Mouse (Mus musculus): ENCODE results near the gene Camta2. TPM values are rescaled to one million over a fixed set of nuclear protein-coding genes. Genes with fewer than 3 reads are reported as not detected.

Gene Camta2
- polyA plus RNA-seq, 1 experiment from 2014 or later = 16.4 TPM

GRCm38 (mm10) chr11:70643051-70643450 is 44.9 kb downstream of the Camta2 start:
- WGBS = 91% methylated on average over 6 of the region's 6 CpGs
- peaks cover 22% of the 10 kb centered on the region for H3K4me1 ChIP-seq (replicated peaks)
- no peak for ATAC-seq

GRCm38 (mm10) chr11:70641241-70641640 is 46.7 kb downstream of the Camta2 start:
- no peak overlapping the region for H3K4me2 ChIP-seq (replicated peaks)
- H3K27me3 ChIP-seq = no peaks in the 10 kb centered on the region
- H3K9me3 ChIP-seq = no peaks in the 10 kb centered on the region
- H3K4me3 ChIP-seq (replicated peaks) = no peak overlapping the region
- H3K36me3 ChIP-seq = peaks cover 28% of the 10 kb centered on the region
- peaks cover 14% of the 10 kb centered on the region for H3K4me1 ChIP-seq (replicated peaks)
- H3K27ac ChIP-seq = no peak overlapping the region
- 88% methylated on average over 7 of the region's 7 CpGs for WGBS
- no peak for ATAC-seq
- no peak overlapping the region for H3K9ac ChIP-seq (replicated peaks)

More at GRCm38 (mm10) chr11:70643051-70643450, 44.9 kb downstream of the Camta2 start:
- H3K27me3 ChIP-seq = no peaks in the 10 kb centered on the region
- H3K9ac ChIP-seq (replicated peaks) = no peak overlapping the region
- H3K9me3 ChIP-seq = no peaks in the 10 kb centered on the region
- no peak overlapping the region for H3K27ac ChIP-seq
- no peak overlapping the region for H3K4me2 ChIP-seq (replicated peaks)
- no peak overlapping the region for H3K4me3 ChIP-seq (replicated peaks)
- peaks cover 28% of the 10 kb centered on the region for H3K36me3 ChIP-seq

GRCm38 (mm10) chr11:70639976-70640375 is 47.9 kb downstream of the Camta2 start:
- Histone ChIP-seq H3K9me3 (no peaks in the 10 kb centered on the region), H3K4me2 (replicated peaks) (no peak overlapping the region), H3K27me3 (no peaks in the 10 kb centered on the region), H3K4me3 (replicated peaks) (no peak overlapping the region), H3K36me3 (peaks cover 24% of the 10 kb centered on the region), H3K27ac (no peak overlapping the region), H3K9ac (replicated peaks) (no peak overlapping the region), H3K4me1 (replicated peaks) (peaks cover 2% of the 10 kb centered on the region)
- 90% methylated on average over 8 of the region's 8 CpGs for WGBS
- no peak for ATAC-seq

- 52% methylated on average over 5 of the region's 5 CpGs for WGBS
- Histone ChIP-seq H3K9me3 (no peaks in the 10 kb centered on the region), H3K4me2 (replicated peaks) (no peak within 1 kb of the TSS), H3K4me3 (replicated peaks) (no peak within 1 kb of the TSS), H3K27ac (no peak within 1 kb of the TSS), H3K9ac (replicated peaks) (no peak within 1 kb of the TSS), H3K4me1 (replicated peaks) (no peaks in the 10 kb centered on the region), H3K36me3 (peaks cover 12% of the 10 kb centered on the region; the same call in 1 of the 2 replicates), H3K27me3 (no peaks in the 10 kb centered on the region)
- no peak for ATAC-seq
Measured at GRCm38 (mm10) chr11:70638714-70639278, 49.1 kb downstream of the Camta2 start, which contains the start of gene Gp1ba. Gene Gp1ba, plus strand, starts transcription at chr11:70639122.

- H3K4me1 ChIP-seq (replicated peaks) = no peaks in the 10 kb centered on the region
- peaks cover 8% of the 10 kb centered on the region; the same call in 1 of the 2 replicates for H3K36me3 ChIP-seq
- no peak overlapping the region for H3K27ac ChIP-seq
- no peak overlapping the region for H3K4me2 ChIP-seq (replicated peaks)
- H3K27me3 ChIP-seq = no peaks in the 10 kb centered on the region
- no peak overlapping the region for H3K9ac ChIP-seq (replicated peaks)
- H3K4me3 ChIP-seq (replicated peaks) = no peak overlapping the region
- WGBS = 94% methylated on average over 1 of the region's 1 CpGs
- no peaks in the 10 kb centered on the region for H3K9me3 ChIP-seq
- no peak for ATAC-seq
Measured at GRCm38 (mm10) chr11:70638293-70638692, 49.6 kb downstream of the Camta2 start.

- WGBS = 91% methylated on average over 1 of the region's 1 CpGs
- H3K9me3 ChIP-seq = no peaks in the 10 kb centered on the region
- H3K4me1 ChIP-seq (replicated peaks) = no peaks in the 10 kb centered on the region
- H3K9ac ChIP-seq (replicated peaks) = no peak overlapping the region
- H3K36me3 ChIP-seq = peaks cover 3% of the 10 kb centered on the region; the same call in 1 of the 2 replicates
- no peaks in the 10 kb centered on the region for H3K27me3 ChIP-seq
- no peak overlapping the region for H3K4me3 ChIP-seq (replicated peaks)
- ATAC-seq = no peak
- H3K4me2 ChIP-seq (replicated peaks) = no peak overlapping the region
- H3K27ac ChIP-seq = no peak overlapping the region
Measured at GRCm38 (mm10) chr11:70637764-70638163, 50.1 kb downstream of the Camta2 start.

- no peaks in the 10 kb centered on the region for H3K27me3 ChIP-seq
- H3K9ac ChIP-seq (replicated peaks) = no peak overlapping the region
- no peaks in the 10 kb centered on the region for H3K36me3 ChIP-seq
- no peaks in the 10 kb centered on the region for H3K4me1 ChIP-seq (replicated peaks)
- 83% methylated on average over 4 of the region's 4 CpGs for WGBS
- H3K4me2 ChIP-seq (replicated peaks) = no peak overlapping the region
- no peak overlapping the region for H3K4me3 ChIP-seq (replicated peaks)
- no peak for ATAC-seq
- no peaks in the 10 kb centered on the region for H3K9me3 ChIP-seq
- H3K27ac ChIP-seq = no peak overlapping the region
Measured at GRCm38 (mm10) chr11:70635601-70636000, 52.3 kb downstream of the Camta2 start.

GRCm38 (mm10) chr11:70630129-70630528 is 57.8 kb downstream of the Camta2 start:
- no peaks in the 10 kb centered on the region for H3K36me3 ChIP-seq
- no peak overlapping the region for H3K27ac ChIP-seq
- 71% methylated on average over 7 of the region's 7 CpGs for WGBS
- H3K4me2 ChIP-seq (replicated peaks) = no peak overlapping the region
- H3K4me1 ChIP-seq (replicated peaks) = no peaks in the 10 kb centered on the region
- H3K9ac ChIP-seq (replicated peaks) = no peak overlapping the region
- no peaks in the 10 kb centered on the region for H3K9me3 ChIP-seq
- ATAC-seq = no peak
- H3K4me3 ChIP-seq (replicated peaks) = no peak overlapping the region
- no peaks in the 10 kb centered on the region for H3K27me3 ChIP-seq

- H3K27ac ChIP-seq = no peak overlapping the region
- no peak overlapping the region for H3K4me2 ChIP-seq (replicated peaks)
- H3K36me3 ChIP-seq = no peaks in the 10 kb centered on the region
- no peak overlapping the region for H3K4me3 ChIP-seq (replicated peaks)
- no peak for ATAC-seq
- WGBS = 58% methylated on average over 5 of the region's 5 CpGs
- H3K9me3 ChIP-seq = no peaks in the 10 kb centered on the region
- H3K27me3 ChIP-seq = no peaks in the 10 kb centered on the region
- no peak overlapping the region for H3K9ac ChIP-seq (replicated peaks)
- H3K4me1 ChIP-seq (replicated peaks) = no peaks in the 10 kb centered on the region
Measured at GRCm38 (mm10) chr11:70629557-70629956, 58.3 kb downstream of the Camta2 start.

- no peak overlapping the region for H3K4me3 ChIP-seq (replicated peaks)
- no peak for ATAC-seq
- H3K4me1 ChIP-seq (replicated peaks) = no peaks in the 10 kb centered on the region
- no peaks in the 10 kb centered on the region for H3K9me3 ChIP-seq
- H3K27ac ChIP-seq = no peak overlapping the region
- no peak overlapping the region for H3K9ac ChIP-seq (replicated peaks)
- WGBS = 80% methylated on average over 2 of the region's 2 CpGs
- H3K27me3 ChIP-seq = no peaks in the 10 kb centered on the region
- H3K4me2 ChIP-seq (replicated peaks) = no peak overlapping the region
- no peaks in the 10 kb centered on the region for H3K36me3 ChIP-seq
Measured at GRCm38 (mm10) chr11:70628431-70628830, 59.5 kb downstream of the Camta2 start.

GRCm38 (mm10) chr11:70626877-70627276 is 61.0 kb downstream of the Camta2 start:
- Histone ChIP-seq H3K27me3 (no peaks in the 10 kb centered on the region), H3K36me3 (no peaks in the 10 kb centered on the region), H3K27ac (no peak overlapping the region), H3K9me3 (no peaks in the 10 kb centered on the region), H3K4me1 (replicated peaks) (no peaks in the 10 kb centered on the region), H3K9ac (replicated peaks) (no peak overlapping the region), H3K4me3 (replicated peaks) (no peak overlapping the region), H3K4me2 (replicated peaks) (no peak overlapping the region)
- 82% methylated on average over 4 of the region's 4 CpGs for WGBS
- ATAC-seq = no peak

- ATAC-seq = no peak
- no peak overlapping the region for H3K27ac ChIP-seq
- 54% methylated on average over 4 of the region's 4 CpGs for WGBS
Measured at GRCm38 (mm10) chr11:70625473-70625872, 62.4 kb downstream of the Camta2 start.

More at GRCm38 (mm10) chr11:70625473-70625872, 62.4 kb downstream of the Camta2 start:
- no peaks in the 10 kb centered on the region for H3K9me3 ChIP-seq
- no peak overlapping the region for H3K9ac ChIP-seq (replicated peaks)
- H3K36me3 ChIP-seq = no peaks in the 10 kb centered on the region
- no peaks in the 10 kb centered on the region for H3K27me3 ChIP-seq
- H3K4me1 ChIP-seq (replicated peaks) = no peaks in the 10 kb centered on the region
- no peak overlapping the region for H3K4me3 ChIP-seq (replicated peaks)
- no peak overlapping the region for H3K4me2 ChIP-seq (replicated peaks)

All from midbrain, embryonic 13.5 days (tissue).